Mouse (Mus musculus): ENCODE measurements around the gene Srgap1. TPM values are rescaled to one million over a fixed set of nuclear protein-coding genes. Genes with fewer than 3 reads are reported as not detected.

Gene Srgap1
- total and polyA plus RNA-seq, 2 experiments from 2014 or later: 18.8 to 24.4 TPM

DNA sequence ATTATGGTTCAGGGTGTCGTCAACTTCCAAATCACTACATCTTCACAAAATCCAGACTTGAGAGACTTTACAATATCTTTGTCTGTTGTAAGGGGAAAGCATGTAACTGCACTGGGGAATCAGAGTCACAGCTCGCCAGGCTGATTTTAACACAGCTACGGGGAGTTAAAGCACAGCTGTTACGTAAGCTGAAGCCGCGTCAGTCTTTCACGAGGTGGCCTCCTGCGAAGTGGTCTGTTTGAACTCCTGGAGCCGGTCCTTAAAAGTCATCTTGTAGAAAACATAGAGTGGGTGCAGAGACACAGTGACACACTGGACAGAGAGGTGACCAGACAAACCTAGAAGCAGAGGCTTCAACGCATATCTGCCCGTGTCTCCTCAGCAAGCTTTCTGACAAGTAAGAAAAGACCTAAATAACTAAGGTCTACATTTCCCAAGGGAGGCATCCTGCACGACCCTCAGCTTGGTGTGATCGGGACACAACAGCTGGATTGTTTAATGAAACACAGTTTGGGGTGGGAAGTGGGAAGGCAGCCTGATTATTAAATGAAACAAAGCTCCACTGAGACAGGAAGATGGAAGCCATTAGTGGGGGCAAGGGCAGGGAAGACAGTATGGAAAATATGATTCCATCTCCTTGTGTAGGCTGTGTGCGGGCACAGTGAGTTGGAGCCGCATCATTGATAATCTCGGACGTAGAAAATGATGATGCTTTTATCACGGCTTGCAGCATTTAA lies 181.4 kb downstream of the Srgap1 start:
- Histone ChIP-seq H3K27ac (no peak overlapping the region), H3K4me1 (ENCODE audit: insufficient read depth, low read length) (no peaks in the 10 kb centered on the region), H3K4me2 (ENCODE audit: low read depth, low read length) (no peak overlapping the region), H3K9me3 (ENCODE audit: low read length) (no peaks in the 10 kb centered on the region), H3K4me3 (ENCODE audit: low read length) (no peak overlapping the region), H3K36me3 (ENCODE audit: insufficient read depth, low read length) (peaks cover 14% of the 10 kb centered on the region), H3K27me3 (ENCODE audit: insufficient read depth, low read length) (no peaks in the 10 kb centered on the region), H3K9ac (replicated peaks; ENCODE audit: low read length) (no peak overlapping the region)
- ATAC-seq (no peak), DNase-seq (ENCODE audit: low spot score) (no peak)
- 62% methylated on average over 18 of the region's 18 CpGs for WGBS
- TF ChIP-seq CTCF (IDR thresholded peaks at IDR 0.05; ENCODE audit: low read depth): no peak

DNA sequence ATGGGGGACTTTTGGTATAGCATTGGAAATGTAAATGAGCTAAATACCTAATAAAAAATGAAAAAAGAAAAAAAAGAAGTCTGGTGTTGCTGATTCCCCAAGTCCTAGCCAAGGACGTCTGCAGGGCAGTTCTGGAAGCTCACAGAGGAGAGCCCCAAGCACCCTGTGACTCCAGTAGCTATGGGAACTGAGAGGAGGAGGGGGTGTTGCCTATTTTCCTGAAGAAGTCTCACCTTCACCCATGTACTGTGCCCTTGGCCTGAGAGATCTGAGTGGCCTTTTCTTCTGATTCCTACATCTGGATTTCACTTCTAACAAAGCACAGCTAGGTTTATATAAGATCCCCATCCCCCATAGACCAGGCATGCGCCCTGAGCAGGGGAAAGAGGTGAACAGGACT lies 186.2 kb downstream of the Srgap1 start:
- Histone ChIP-seq H3K36me3 (ENCODE audit: insufficient read depth, low read length) (no peaks in the 10 kb centered on the region), H3K4me1 (ENCODE audit: insufficient read depth, low read length) (0 out of 2 replicates have a peak, but pooled peaks cover 5% of the 10 kb centered on the region), H3K4me2 (ENCODE audit: low read depth, low read length) (no peak overlapping the region), H3K27me3 (ENCODE audit: insufficient read depth, low read length) (no peaks in the 10 kb centered on the region), H3K9me3 (ENCODE audit: low read length) (no peaks in the 10 kb centered on the region), H3K9ac (replicated peaks; ENCODE audit: low read length) (no peak overlapping the region), H3K27ac (no peak overlapping the region), H3K4me3 (ENCODE audit: low read length) (no peak overlapping the region)
- no peak for TF ChIP-seq CTCF (IDR thresholded peaks at IDR 0.05; ENCODE audit: low read depth)
- ATAC-seq (no peak), DNase-seq (ENCODE audit: low spot score) (no peak)
- 58% methylated on average over 2 of the region's 2 CpGs for WGBS

- Histone ChIP-seq H3K4me3 (ENCODE audit: low read length) (no peak overlapping the region), H3K4me2 (ENCODE audit: low read depth, low read length) (no peak overlapping the region), H3K36me3 (ENCODE audit: insufficient read depth, low read length) (0 out of 2 replicates have a peak, but pooled peaks cover 6% of the 10 kb centered on the region), H3K27ac (no peak overlapping the region), H3K27me3 (ENCODE audit: insufficient read depth, low read length) (no peaks in the 10 kb centered on the region), H3K9ac (replicated peaks; ENCODE audit: low read length) (no peak overlapping the region), H3K9me3 (ENCODE audit: low read length) (no peaks in the 10 kb centered on the region), H3K4me1 (ENCODE audit: insufficient read depth, low read length) (0 out of 2 replicates have a peak, but pooled peaks cover 5% of the 10 kb centered on the region)
- ATAC-seq (no peak), DNase-seq (ENCODE audit: low spot score) (no peak)
- no peak for TF ChIP-seq CTCF (IDR thresholded peaks at IDR 0.05; ENCODE audit: low read depth)
- 60% methylated on average over 10 of the region's 10 CpGs for WGBS
Measured at GRCm38 (mm10) chr10:121859803-121860571, 187.1 kb downstream of the Srgap1 start.

- H3K27me3 ChIP-seq (ENCODE audit: insufficient read depth, low read length): no peaks in the 10 kb centered on the region
- no peak overlapping the region for H3K4me2 ChIP-seq (ENCODE audit: low read depth, low read length)
- no peak for TF ChIP-seq CTCF (IDR thresholded peaks at IDR 0.05; ENCODE audit: low read depth)
- WGBS: 71% methylated on average over 2 of the region's 2 CpGs
- 0 out of 2 replicates have a peak, but pooled peaks cover 5% of the 10 kb centered on the region for H3K4me1 ChIP-seq (ENCODE audit: insufficient read depth, low read length)
- no peak overlapping the region for H3K4me3 ChIP-seq (ENCODE audit: low read length)
- H3K9me3 ChIP-seq (ENCODE audit: low read length): no peaks in the 10 kb centered on the region
- ATAC-seq: no peak
- no peak overlapping the region for H3K27ac ChIP-seq
- no peak overlapping the region for H3K9ac ChIP-seq (replicated peaks; ENCODE audit: low read length)
- H3K36me3 ChIP-seq (ENCODE audit: insufficient read depth, low read length): 0 out of 2 replicates have a peak, but pooled peaks cover 6% of the 10 kb centered on the region
- no peak for DNase-seq (ENCODE audit: low spot score)
Measured at GRCm38 (mm10) chr10:121858911-121859310, 188.2 kb downstream of the Srgap1 start.

- Histone ChIP-seq H3K27ac (no peak overlapping the region), H3K4me3 (ENCODE audit: low read length) (no peak overlapping the region), H3K9me3 (ENCODE audit: low read length) (no peaks in the 10 kb centered on the region), H3K36me3 (ENCODE audit: insufficient read depth, low read length) (0 out of 2 replicates have a peak, but pooled peaks cover 6% of the 10 kb centered on the region), H3K4me1 (ENCODE audit: insufficient read depth, low read length) (0 out of 2 replicates have a peak, but pooled peaks cover 5% of the 10 kb centered on the region), H3K4me2 (ENCODE audit: low read depth, low read length) (no peak overlapping the region), H3K9ac (replicated peaks; ENCODE audit: low read length) (no peak overlapping the region), H3K27me3 (ENCODE audit: insufficient read depth, low read length) (no peaks in the 10 kb centered on the region)
- ATAC-seq (no peak), DNase-seq (ENCODE audit: low spot score) (no peak)
- no peak for TF ChIP-seq CTCF (IDR thresholded peaks at IDR 0.05; ENCODE audit: low read depth)
- WGBS: 72% methylated on average over 1 of the region's 1 CpGs
Measured at GRCm38 (mm10) chr10:121858086-121858485, 189.0 kb downstream of the Srgap1 start.

DNA sequence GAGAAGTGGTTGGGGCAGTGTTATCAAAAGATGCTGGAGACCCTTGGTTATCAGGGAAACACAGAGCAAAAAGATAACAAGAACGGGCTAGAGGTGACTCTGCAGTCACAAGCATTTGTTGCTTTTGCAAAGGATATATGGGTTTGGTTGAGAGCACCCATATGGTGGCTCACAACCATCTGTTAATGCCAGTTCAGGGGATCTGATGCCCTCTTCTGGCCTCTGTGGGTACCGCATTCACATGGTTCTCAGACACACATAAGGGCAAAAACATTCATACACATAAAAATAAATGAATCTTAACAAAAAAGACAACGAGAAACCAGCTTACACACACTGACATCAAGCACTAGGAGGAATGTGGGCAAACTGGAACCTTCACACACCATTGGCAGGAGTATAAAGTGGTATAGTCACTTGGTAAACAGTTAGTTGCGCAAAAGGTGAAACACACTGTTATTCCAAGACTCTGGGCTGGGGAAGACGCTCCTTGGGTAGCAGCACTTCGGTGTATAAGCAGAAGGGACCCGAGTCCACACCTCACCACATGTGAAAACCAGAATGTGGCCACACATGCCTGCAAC lies 191.2 kb downstream of the Srgap1 start:
- Histone ChIP-seq H3K9ac (replicated peaks; ENCODE audit: low read length) (no peak overlapping the region), H3K27me3 (ENCODE audit: insufficient read depth, low read length) (no peaks in the 10 kb centered on the region), H3K4me1 (ENCODE audit: insufficient read depth, low read length) (0 out of 2 replicates have a peak, but pooled peaks cover 5% of the 10 kb centered on the region), H3K36me3 (ENCODE audit: insufficient read depth, low read length) (peaks cover 6% of the 10 kb centered on the region; the same call in 1 of the 2 replicates), H3K27ac (no peak overlapping the region), H3K4me2 (ENCODE audit: low read depth, low read length) (no peak overlapping the region), H3K9me3 (ENCODE audit: low read length) (no peaks in the 10 kb centered on the region), H3K4me3 (ENCODE audit: low read length) (no peak overlapping the region)
- DNase-seq (ENCODE audit: low spot score) (no peak), ATAC-seq (no peak)
- 85% methylated on average over 7 of the region's 7 CpGs for WGBS
- TF ChIP-seq CTCF (IDR thresholded peaks at IDR 0.05; ENCODE audit: low read depth): peak; percentile 42
